Mouse (Mus musculus) kidney, postnatal 0 days (tissue): ENCODE results near the gene Zcchc10. TPM values are rescaled to one million over a fixed set of nuclear protein-coding genes. Genes with fewer than 3 reads are reported as not detected.
"Not testable (repeated sequence)": the region's sequence is repeated elsewhere in the genome, so short reads cannot be mapped to it uniquely, and the experiment has no call there.

Experiments
- ATAC-seq: fragments of 200-750 bp; cut with Nextera tagmentation; replicated peaks from 2 replicates; pipeline ENCODE4 v1.8.0; 2017; ENCODE audit warnings: low read depth, moderate number of reproducible peaks, moderate TSS enrichment, moderate library complexity; ENCODE audit not compliant: low FRiP score
- DNase-seq: peaks from one replicate; pipeline ENCODE4 v3.0.0-alpha.2; 2016; ENCODE audit warnings: low spot score
- H3K27ac ChIP-seq: fragments of 300-500 bp; sonication (generic); 2 replicates; pipeline ENCODE4 v1.5.1; 2014; ENCODE audit warnings: mild to moderate bottlenecking
- H3K27me3 ChIP-seq: fragments of 300-500 bp; sonication (generic); 2 replicates; pipeline ENCODE4 v1.6.1; 2014; ENCODE audit warnings: low read length, mixed read lengths; ENCODE audit not compliant: insufficient read depth
- H3K36me3 ChIP-seq: fragments of 300-500 bp; sonication (generic); 2 replicates; pipeline ENCODE4 v1.6.1; 2014; ENCODE audit warnings: low read length, mixed read lengths; ENCODE audit not compliant: insufficient read depth
- H3K4me1 ChIP-seq: fragments of 300-500 bp; sonication (generic); replicated peaks from 2 replicates; pipeline ENCODE4 v1.6.1; 2014; ENCODE audit warnings: antibody characterized with exemption, low read length, mixed read lengths; ENCODE audit not compliant: insufficient read depth
- H3K4me2 ChIP-seq: fragments of 300-500 bp; sonication (generic); 2 replicates; pipeline ENCODE4 v1.6.1; 2014; ENCODE audit warnings: mild to moderate bottlenecking, low read length, moderate library complexity, mixed read lengths
- H3K4me3 ChIP-seq: fragments of 300-500 bp; sonication (generic); replicated peaks from 2 replicates; pipeline ENCODE4 v1.5.1; 2014; ENCODE audit warnings: low read depth, low read length
- H3K9ac ChIP-seq: fragments of 300-500 bp; sonication (generic); 2 replicates; pipeline ENCODE4 v1.6.1; 2014; ENCODE audit warnings: low read depth, low read length
- H3K9me3 ChIP-seq: fragments of 300-500 bp; sonication (generic); replicated peaks from 2 replicates; pipeline ENCODE4 v1.6.1; 2016; ENCODE audit warnings: low read length, inconsistent platforms, mixed read lengths
- CTCF ChIP-seq: IDR thresholded peaks from 2 replicates; pipeline ENCODE4 v1.5.1; 2016; ENCODE audit warnings: antibody characterized with exemption, low read depth, mild to moderate bottlenecking, moderate library complexity
- WGBS: fragments of 180-500 bp; shearing (Covaris S2); extraction: QIAGEN DNeasy Blood & Tissue Kit; methylation state at CpG from one replicate; pipeline ENCODE4 v1.1.7; 2014; 5-methylcytosine and 5-hydroxymethylcytosine counted together
- polyA plus RNA-seq: library from polyadenylated mRNA; unstranded; fragments of >200 nt; fragmentation: Nextera tagmentation; extraction: Ambion mirVana; gene quantifications from 2 replicates; pipeline ENCODE4 v1.2.1, GENCODE M21; 2015

The Zcchc10 gene
- polyA plus RNA-seq, 1 experiment from 2014 or later: 21.1 TPM

DNA sequence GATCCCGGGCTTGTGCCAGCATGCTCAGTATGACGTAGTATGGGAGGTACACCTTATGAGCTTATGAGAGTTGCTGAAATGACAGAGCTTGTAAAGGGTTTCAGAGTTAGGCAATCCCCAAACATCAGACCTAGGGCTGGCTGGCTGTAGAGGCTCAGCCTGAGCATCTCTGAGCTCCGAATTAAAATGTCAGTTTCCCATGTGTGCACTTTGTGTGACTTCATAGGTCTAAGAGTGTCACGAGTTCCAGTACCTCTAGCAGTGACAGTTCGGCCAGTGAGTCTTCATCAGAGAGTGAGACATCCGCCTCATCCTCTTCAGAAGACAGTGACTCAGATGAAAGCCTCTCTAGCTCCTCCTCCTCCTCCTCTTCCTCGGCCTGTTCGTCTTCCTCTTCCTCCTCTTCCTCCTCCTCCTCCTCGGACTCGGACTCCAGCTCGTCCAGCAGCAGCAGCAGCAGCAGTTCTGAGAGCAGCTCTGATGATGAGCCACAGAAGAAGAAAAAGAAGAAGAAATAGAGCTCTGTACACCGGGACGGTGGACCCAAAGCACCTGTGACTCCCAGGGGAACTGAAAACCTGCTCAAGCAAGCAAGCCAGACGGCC, 7.7 kb downstream of the Zcchc10 start:
- no peaks in the 10 kb centered on the region for H3K9me3 ChIP-seq
- H3K4me3 ChIP-seq: no peak overlapping the region
- WGBS: 87% methylated on average over 14 of the region's 14 CpGs
- H3K4me2 ChIP-seq: no peak overlapping the region
- H3K36me3 ChIP-seq: peaks cover 29% of the 10 kb centered on the region
- H3K4me1 ChIP-seq: no peaks in the 10 kb centered on the region
- no peak overlapping the region for H3K9ac ChIP-seq
- ATAC-seq (no peak), DNase-seq (no peak)
- H3K27ac ChIP-seq: no peak overlapping the region
- no peak for TF ChIP-seq CTCF
- no peaks in the 10 kb centered on the region for H3K27me3 ChIP-seq

DNA sequence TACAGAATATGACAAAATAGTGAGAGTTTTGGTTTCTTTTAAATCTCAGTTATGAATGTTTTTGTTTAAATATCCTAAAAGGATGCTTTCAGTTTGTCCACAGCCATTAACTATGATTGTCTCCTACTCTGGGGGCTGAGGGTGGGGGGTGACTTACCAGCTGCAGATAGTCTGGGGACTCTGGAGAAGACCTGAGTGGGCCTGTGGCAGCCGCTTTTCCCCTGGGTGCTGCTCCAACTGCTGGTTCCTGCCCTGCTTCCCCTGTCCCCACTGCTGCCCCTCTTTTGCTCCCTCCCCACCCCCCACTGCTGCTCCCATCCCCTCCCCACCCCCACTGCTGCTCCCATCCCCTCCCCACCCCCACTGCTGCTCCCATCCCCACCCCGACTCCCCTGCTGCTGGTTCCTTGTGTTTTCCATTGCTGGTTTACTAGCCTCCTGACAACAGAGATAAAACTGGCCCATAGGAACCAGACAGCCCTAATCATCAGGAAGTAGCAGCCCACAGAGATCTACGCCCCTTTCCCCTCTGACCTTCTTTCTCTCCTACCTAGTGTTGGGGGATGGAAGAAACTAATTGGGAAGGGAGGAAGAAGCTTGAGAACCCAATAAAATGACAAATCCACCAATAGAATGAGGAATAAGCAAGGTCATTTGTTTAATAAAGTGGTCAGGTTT, 11.2 kb downstream of the Zcchc10 start:
- Histone ChIP-seq H3K4me1 (no peaks in the 10 kb centered on the region), H3K4me3 (no peak overlapping the region), H3K9ac (no peak overlapping the region), H3K9me3 (no peaks in the 10 kb centered on the region), H3K36me3 (peaks cover 8% of the 10 kb centered on the region), H3K27ac (no peak overlapping the region), H3K4me2 (no peak overlapping the region), H3K27me3 (no peaks in the 10 kb centered on the region)
- DNase-seq: no peak
- ATAC-seq: no peak
- 52% methylated on average over 2 of the region's 3 CpGs for WGBS
- no peak for TF ChIP-seq CTCF

DNA sequence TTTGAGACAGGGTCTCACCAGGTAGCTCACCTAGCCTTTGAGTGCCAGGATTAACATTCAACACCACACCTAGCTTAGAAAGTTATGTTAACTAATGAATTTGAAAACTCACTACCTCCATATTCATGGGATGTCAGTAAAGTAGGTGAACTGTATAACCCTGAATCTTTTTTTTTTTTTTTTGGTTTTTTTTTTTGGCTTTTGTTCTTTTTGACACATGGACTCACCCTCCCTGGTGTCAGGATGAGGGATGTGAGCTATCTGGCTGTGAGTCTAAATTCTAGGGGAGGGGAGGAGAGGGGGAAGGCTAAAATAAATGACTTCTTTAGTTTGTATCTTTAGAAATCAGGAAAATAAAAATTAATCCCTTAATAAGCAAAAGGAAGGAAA, 11.7 kb downstream of the Zcchc10 start:
- ATAC-seq (no peak), DNase-seq (no peak)
- H3K9ac ChIP-seq: no peak overlapping the region
- H3K27me3 ChIP-seq: no peaks in the 10 kb centered on the region
- no peak for TF ChIP-seq CTCF
- no peak overlapping the region for H3K4me3 ChIP-seq
- no peaks in the 10 kb centered on the region for H3K9me3 ChIP-seq
- no peaks in the 10 kb centered on the region for H3K4me1 ChIP-seq
- H3K27ac ChIP-seq: no peak overlapping the region
- peaks cover 8% of the 10 kb centered on the region for H3K36me3 ChIP-seq
- no peak overlapping the region for H3K4me2 ChIP-seq

DNA sequence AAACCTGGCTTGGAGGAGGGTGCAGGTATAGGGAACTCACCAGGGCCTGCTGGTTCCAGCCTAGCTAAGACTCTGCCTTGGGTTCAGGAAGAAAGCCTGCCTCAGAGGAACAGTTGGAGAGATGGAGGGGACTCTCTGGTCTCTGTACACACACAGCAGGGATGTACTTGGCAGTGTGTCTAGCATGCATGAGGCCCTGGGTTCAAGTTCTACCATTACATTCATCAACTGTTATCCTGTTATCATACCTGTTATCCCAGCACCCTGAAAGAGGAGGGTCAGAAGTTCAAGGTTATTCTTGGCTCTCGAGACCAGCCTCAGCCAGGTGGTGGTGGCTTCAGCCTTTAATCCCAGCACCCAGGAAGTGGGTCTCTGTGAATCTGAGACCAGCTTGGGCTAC, 12.4 kb downstream of the Zcchc10 start:
- Histone ChIP-seq H3K9ac (no peak overlapping the region), H3K4me1 (no peaks in the 10 kb centered on the region), H3K4me2 (no peak overlapping the region), H3K4me3 (no peak overlapping the region), H3K27ac (no peak overlapping the region), H3K9me3 (no peaks in the 10 kb centered on the region), H3K27me3 (no peaks in the 10 kb centered on the region), H3K36me3 (peaks cover 8% of the 10 kb centered on the region)
- TF ChIP-seq CTCF: no peak
- ATAC-seq: no peak
- DNase-seq: no peak
- WGBS: 58% methylated on average over 1 of the region's 1 CpGs

DNA sequence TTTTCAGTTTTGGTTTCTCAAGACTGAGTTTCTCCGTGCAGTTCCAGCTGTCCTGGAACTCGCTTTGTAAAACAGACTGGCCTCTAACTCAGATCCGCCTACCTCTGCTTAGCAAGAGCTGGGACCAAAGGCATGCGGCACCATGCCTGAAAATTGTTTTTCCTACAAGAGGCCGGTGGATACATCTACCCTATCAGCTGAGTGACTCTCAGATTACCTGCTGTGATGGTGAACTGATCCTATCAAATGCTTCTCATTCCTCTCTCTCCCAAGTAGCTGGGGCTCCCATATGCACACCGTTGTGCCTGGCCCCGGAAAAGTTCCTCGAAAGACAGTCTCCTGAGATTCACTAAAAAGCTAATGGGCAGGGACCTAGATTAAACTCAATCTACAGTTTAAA, 13.2 kb downstream of the Zcchc10 start:
- H3K9ac ChIP-seq: no peak overlapping the region
- H3K27ac ChIP-seq: no peak overlapping the region
- no peak overlapping the region for H3K4me3 ChIP-seq
- H3K27me3 ChIP-seq: no peaks in the 10 kb centered on the region
- DNase-seq (no peak), ATAC-seq (no peak)
- H3K9me3 ChIP-seq: no peaks in the 10 kb centered on the region
- H3K4me1 ChIP-seq: no peaks in the 10 kb centered on the region
- WGBS: 75% methylated on average over 8 of the region's 8 CpGs
- H3K4me2 ChIP-seq: no peak overlapping the region
- TF ChIP-seq CTCF: no peak
- H3K36me3 ChIP-seq: no peaks in the 10 kb centered on the region

DNA sequence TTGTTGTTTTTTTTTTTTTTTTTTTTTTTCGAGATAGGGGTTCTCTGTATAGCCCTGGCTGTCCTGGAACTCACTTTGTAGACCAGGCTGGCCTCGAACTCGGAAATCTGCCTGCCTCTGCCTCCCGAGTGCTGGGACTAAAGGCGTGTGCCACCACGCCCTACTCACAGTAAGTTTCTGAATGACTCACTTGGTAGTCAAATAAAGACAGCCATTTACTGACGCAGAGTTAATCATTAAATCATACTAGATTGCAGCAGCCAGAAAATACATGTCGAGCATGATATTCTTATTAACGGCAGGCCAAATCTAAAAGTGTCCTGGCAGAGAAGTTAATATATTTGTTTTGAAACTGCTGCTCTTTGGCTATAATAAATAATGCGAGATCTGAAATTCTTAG, 16.5 kb downstream of the Zcchc10 start:
- not testable (repeated sequence) for DNase-seq, ATAC-seq, H3K4me2 ChIP-seq, H3K4me3 ChIP-seq, H3K4me1 ChIP-seq, H3K9me3 ChIP-seq, H3K9ac ChIP-seq, H3K36me3 ChIP-seq, H3K27ac ChIP-seq, H3K27me3 ChIP-seq
- WGBS: 72% methylated on average over 9 of the region's 10 CpGs

DNA sequence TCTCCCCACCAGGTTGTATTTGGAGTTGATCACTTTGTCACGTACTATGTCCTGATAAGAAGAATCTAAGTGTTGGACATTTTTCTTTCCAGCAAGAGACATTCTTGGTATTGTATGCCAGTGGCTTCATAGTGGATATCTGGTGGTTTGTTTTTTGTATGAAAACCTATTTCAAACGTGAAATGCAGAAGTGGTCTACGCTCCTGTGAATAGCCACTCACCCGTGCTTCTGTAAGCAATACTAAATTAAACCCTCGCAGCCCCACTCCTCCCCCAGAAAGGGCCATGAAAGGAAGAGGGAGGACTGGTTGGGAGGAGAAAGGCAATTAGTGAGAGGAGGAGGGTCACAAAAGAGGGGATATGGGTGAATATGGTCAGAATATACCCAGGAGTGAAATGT, 18.2 kb downstream of the Zcchc10 start:
- H3K36me3 ChIP-seq: no peaks in the 10 kb centered on the region
- no peak for ATAC-seq
- H3K4me3 ChIP-seq: no peak overlapping the region
- H3K4me1 ChIP-seq: no peaks in the 10 kb centered on the region
- 29% methylated on average over 5 of the region's 5 CpGs for WGBS
- no peaks in the 10 kb centered on the region for H3K27me3 ChIP-seq
- no peak for DNase-seq
- no peak for TF ChIP-seq CTCF
- H3K9me3 ChIP-seq: no peaks in the 10 kb centered on the region
- no peak overlapping the region for H3K27ac ChIP-seq
- H3K9ac ChIP-seq: no peak overlapping the region
- H3K4me2 ChIP-seq: no peak overlapping the region
